Mouse (Mus musculus): ENCODE measurements around the gene Prkab2.

Prkab2 gene

DNA sequence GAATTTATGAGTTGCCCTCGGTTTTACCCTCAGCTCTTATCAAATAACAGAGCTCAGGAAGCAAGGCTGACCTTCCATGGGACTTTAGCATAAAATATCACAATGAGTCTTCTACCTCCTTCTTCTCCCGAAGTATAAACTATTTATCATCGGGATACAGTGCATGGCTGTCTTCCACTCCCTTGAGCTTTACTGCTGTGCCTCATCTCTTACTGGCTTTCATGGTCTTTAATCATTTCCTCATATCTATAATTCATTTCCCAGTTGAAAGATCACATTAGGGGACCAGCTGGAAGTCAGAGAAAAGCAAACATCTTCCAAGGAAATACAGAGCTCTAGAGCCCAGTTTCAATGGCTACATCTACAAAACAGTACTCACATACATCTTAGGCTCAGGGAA lies 9.0 kb upstream of the Prkab2 start:
- no peak for DNase-seq (ENCODE audit: extremely low read depth, low read depth, low spot score)

DNA sequence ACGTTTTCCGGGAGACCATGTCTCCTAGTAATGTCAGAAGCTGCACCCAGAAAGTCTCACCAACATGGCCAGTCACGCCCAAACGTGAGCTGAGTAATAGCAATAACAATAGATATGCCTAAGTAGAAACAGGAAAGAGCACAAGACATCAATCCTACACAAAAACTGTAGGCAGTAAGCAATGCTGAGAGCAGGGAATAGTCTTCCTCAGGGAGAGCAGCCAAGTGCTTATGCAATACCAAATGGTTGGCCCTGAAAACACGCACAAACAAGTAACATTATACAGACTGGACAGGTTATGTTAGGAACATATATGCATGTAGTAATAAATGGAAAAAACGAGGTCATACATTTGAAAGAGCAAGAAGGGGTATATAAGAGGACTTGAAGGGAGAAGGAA lies 8.5 kb upstream of the Prkab2 start:
- DNase-seq (ENCODE audit: extremely low read depth, low read depth, low spot score) = no peak

DNA sequence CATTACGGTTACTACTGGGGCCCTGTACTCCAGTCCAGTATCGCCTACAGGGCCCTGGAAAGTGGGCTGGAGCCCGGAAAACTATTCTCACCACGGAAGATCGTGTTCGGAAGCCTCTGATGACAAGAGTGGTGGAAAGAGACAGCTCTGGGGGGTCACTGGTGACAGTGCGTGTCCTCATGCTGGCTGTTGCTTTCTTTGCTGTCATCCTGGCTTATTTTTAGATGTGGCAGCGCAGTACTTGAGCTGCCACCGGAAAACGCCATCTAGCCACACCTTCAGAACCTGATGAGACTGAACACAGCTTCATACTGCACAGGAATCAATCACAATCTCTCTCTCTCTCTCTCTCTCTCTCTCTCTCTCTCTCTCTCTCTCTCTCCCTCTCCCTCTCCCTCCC lies 6.4 kb upstream of the Prkab2 start:
- no peak for DNase-seq (ENCODE audit: extremely low read depth, low read depth, low spot score)

DNA sequence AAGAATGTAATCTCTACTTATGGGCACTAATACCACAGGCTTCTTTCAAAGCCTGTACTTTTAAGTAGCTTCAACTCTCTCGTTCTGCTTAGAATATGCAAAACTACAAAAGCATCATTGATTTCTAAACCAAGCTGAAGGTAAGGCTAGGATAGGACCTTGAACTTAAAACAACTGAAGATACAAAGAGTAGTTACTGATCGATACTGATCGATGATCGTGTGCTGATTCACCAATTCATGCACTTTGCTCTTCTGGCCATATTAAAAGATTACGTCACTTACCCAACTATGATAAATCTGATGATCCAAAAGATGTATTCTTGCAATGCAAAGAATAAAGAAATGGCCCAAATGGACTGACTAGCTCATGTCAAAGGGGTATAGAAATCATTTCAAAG lies 4.2 kb upstream of the Prkab2 start:
- no peak for DNase-seq (ENCODE audit: extremely low read depth, low read depth, low spot score)

DNA sequence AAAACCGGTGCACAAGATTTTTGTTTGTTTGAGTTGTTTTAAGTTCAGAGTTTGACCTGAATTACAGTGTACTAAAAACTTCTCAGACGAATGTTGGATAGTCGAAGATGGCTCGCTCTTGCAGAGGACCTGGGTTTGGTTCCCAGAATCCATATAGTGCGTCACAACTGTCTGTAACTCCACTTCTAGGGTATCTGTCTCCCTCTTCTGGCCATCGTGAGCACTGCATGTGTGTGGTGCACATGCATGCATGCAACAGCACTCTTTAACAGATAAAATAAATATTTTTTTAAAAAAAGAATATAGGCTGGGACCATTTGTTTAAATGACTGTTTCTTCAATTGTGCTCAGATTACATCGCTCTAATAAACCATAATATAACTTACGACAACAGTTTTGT lies 3.1 kb upstream of the Prkab2 start:
- DNase-seq (ENCODE audit: extremely low read depth, low read depth, low spot score) = no peak

DNA sequence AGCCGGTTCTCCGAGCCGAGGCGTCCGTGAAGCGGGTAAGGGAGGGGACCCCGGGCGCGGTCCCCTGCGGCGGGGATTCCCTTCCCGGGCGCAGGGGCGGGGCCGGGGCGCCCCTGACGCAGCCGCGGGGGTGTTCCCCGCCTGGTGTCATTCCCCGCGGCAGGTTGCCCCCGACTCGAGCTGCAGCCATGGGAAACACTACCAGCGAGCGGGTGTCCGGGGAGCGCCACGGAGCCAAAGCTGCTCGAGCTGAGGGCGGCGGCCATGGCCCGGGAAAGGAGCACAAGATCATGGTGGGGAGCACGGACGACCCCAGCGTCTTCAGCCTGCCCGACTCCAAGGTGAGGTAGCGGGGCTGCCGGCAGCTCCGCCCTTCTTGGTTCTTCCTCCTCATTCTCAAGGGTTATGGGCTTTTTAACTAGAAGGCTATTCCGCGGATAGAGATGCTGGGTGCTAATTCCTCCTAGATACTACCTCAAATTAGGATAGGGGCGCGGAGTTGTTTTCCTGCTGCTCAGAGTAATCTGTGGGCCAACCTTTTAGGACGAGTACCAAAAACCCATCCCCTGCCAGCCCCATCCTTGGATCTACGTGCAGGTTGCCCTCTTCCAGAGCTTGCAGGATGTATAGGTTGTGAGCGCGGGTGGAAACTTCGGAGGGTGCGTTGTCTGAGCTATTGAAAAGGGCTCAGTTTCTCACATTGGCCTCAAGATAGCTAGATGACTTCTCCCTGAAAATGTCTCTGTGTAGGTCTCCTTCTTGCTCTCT lies 617 bp downstream of the Prkab2 start:
- DNase-seq (ENCODE audit: extremely low read depth, low read depth, low spot score) = no peak

DNA sequence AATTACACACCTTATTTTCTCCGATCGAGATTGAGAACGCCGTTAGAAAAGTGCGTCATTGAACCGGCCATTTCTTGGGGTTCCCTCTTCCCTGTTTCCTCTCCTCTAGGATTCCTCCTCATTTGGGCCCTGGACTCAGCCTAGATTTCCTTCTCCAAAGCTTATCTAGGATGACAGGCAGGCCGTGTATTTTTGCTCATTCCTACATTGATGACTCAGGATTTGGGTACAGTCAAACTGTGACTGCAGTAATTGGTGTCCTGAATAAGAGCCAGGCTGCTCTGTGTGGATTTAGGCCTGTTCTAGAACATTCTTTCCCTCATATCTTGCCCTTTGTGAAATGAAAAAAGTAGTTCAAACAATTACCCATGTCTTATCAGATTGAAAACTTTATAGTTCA lies 1.8 kb downstream of the Prkab2 start:
- DNase-seq (ENCODE audit: extremely low read depth, low read depth, low spot score) = no peak

DNA sequence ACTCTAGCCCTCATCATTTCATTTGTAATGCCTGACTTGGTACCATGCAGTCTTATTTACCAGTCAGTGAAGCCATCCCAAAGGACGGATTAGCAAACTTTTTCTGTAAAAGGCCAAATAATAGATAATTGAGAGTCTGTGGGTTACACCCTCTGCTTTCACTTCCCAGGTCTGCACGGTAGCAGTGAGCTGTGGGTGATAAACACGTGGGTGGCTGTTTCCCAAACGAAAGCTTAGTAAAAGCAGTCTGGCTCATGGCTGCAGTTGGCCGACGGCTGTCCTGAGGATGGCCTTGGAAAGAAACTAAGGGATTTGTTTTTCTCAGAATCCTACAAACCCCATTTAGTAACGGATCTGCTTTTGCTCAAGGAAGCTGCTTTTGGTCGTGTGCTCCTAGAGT lies 3.2 kb downstream of the Prkab2 start:
- no peak for DNase-seq (ENCODE audit: extremely low read depth, low read depth, low spot score)

DNA sequence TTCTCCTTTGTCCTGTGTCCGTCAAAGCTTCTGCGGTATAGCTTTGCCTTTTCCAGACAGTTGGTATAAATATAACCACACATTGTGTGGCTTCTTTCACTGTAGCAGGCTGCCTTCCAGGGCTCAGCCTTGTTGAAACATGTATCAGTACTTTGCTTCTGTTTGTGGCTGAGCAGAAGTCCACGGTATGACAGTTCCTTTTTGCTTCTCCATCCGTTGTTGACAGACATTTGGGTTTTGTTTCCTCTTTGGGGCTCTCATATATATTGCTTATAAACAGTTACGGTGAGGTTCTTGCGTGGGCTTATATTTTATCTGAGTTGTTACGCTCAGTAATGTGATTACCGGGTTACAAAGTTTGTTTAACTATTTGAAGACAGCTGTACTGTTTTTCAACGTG lies 7.5 kb downstream of the Prkab2 start:
- no peak for DNase-seq (ENCODE audit: extremely low read depth, low read depth, low spot score)

DNA sequence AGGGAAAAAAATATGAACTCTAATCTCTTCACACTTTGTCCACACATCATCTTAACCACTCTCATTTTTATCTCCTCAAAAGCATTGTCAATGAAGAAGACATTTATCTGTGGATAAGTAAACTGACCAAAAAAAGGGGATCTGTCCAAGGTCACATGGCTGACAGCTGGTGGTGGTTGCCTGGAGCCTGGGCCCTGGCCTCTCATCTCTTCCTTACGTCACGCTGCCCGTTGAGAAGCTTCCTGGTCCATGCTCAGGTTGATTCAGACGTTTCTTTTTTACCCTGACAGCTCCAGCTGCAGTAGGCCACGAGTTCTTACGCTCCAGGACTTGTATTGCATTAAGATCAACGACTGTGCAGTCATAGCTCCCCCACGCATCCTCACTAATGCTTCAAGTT lies 8.2 kb downstream of the Prkab2 start:
- no peak for DNase-seq (ENCODE audit: extremely low read depth, low read depth, low spot score)

DNA sequence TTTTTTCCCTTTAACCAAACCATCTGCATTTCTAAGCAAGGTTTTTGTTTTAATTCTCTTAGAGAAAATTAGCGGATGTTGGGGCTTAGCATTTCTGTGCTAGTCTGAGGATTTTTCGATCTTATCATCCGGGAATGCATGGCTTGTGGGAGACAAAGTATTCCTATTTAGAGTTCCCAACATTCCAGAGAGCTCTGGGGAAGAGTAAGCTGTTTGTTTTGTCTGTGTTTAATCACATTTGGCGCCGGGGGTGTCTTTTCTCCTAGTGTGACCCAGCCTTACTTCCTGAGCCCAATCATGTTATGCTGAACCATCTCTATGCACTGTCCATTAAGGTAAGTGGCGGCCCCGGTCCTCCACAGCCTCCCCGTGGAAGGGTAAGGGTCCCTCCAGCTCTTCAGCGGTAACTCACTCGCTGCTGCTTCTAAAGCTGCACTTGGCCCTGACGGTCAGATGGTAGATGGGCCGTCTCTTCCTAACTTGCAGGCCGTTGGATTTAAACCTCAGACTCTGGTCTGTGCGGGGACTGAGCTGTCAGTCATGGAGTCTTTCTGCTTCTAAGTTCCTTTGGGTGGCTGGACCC lies 9.2 kb downstream of the Prkab2 start:
- DNase-seq (ENCODE audit: extremely low read depth, low read depth, low spot score) = no peak

DNA sequence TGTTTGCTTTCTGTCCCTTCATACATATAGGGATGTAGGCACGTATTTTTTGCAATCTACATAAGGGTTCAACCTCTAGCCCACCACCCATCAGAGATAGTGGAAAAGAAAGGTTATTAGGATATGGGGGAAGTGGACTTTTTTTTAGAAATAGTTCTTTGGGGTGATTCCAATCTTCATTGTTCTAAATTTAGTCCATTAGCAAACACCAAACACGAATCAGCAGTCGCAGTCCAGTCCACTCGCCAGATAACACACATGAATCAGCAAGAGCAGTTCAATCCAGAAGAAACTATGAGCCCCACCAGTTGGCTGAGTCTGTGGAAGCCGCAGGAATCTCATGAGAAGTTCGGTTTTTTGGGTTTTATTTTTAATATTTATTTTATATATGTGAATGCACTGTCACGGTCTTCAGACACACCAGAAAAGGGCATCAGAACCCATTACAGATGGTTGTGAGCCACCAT lies 16.7 kb downstream of the Prkab2 start, which contains the start of gene Gm17651:
Gene Gm17651, minus strand, starts transcription at position 51 of the 467 bp plus-strand sequence.
- DNase-seq (ENCODE audit: extremely low read depth, low read depth, low spot score) = no peak

DNA sequence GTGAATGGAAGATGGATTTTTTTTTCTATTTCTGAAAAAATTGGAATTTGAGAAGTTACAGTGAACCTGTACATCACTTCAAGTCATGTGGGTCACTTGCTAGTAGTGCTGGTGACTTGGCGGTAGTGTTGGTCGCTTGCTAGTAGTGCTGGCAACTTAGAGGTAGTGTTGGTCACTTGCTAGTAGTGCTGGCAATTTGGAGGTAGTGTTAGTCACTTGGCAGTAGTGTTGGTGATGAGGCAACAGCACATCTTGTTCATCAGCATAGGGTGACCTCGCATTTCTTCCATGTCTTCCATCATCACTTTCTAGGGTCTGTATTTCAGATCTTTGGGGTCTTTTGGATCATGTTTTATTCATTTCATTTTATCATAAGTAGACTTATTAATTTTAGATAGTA lies 18.1 kb downstream of the Prkab2 start:
- DNase-seq (ENCODE audit: extremely low read depth, low read depth, low spot score) = no peak

DNA sequence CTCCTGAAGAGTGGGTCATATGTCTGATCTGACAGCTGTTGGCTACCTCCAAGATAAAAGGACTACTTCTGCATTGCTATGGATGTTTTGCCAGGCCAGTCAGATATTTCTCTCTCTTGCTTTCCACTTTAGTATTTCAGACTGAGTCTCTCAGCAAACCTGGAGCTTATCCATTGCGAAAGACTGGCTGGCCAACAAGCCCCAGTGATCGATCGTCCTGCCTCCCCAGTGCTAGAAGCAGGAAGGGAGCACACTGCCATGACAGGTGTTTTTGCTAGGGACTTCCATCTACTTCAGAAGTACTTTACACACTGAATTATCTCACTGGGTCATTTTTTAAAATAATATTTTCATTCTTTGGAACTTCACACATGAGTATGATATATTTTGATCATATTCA lies 20.4 kb downstream of the Prkab2 start:
- no peak for DNase-seq (ENCODE audit: extremely low read depth, low read depth, low spot score)

DNA sequence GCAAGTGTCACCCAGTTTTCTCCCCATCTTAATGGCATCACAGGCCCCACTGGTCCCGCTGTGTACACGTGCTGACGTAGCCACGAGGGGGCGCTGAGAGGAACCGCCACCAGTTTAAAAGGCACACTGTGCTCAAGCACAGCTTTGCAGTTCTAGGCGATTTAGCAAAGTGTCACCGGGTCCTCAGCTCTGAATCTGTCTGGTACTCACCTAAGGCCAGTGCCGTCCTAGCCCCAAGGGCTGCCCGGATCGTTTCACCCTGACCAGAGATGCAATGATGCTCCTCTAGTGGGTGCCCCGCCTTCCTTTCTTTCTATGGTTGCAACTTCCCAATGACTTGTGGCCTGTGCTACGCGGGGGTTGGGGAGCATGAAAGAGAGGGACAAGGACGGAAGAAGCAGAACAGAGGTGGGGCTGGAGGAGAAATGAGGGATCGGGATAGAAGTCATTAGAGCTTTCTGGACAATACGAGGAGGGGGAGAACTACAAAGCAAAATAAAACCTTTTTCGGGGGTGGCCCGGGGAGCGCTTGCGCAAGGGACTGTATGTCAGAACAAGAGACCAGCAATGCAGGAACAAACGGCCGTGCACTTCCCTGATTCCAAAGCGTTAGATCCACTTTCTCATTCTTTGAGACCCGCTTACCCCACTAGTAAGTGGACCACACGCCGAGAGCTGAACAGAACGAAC lies 22.8 kb downstream of the Prkab2 start:
- DNase-seq (ENCODE audit: extremely low read depth, low read depth, low spot score) = no peak

DNA sequence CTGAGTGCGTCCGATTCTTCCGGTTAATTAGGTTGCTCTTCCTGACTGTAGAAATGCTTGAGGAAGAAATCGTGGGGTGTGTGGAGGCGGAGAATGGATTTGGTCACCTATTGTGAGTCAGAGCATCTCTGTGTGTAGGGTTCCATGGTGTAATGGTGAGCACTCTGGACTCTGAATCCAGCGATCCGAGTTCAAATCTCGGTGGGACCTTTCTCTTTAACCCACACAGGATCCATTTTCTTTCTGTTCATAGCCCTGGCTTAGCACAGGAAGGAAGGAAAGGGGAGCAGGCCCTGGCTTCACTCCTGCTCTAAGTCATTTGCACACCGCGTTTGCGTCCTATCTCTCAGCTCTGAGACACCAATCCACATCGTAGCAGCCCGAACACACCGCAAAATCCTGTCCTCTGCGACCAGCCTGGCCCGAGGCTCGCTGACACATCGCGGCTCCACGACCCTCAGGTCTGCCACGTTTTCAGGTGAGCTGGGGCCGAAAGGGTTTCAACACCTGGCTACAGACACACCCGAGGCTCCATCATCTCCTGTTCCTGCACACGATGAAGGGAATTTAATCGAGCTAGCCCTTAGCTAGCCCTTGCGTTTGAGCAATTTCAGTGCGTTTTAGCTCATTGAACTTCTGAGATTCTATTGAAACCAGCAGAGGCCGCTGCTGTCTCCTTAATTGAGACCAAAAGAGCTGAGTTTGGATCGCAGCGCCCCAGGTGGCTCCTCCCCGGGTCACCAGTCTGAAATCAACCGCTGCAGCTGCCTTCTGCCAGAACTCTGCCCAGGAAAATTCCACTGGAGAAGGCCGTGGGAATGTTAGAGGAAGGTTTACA lies 23.5 kb downstream of the Prkab2 start:
- DNase-seq (ENCODE audit: extremely low read depth, low read depth, low spot score) = no peak

DNA sequence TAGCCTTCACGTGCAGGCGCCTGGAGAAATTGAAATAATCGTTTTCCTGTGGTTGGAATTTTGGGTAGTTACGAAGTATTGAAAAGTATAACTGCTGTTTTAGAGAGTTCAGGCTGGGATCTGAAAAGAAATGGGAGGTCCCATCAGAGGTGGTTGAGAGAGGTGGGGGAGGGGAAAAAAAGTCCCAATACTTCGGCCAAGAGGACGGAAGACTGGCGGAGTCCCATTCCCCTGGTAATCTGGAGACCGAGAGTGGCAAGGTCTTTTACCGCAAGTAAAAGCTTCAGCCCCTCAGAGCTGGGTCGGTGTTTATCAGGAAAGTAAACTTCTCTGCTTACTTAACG lies 24.1 kb downstream of the Prkab2 start:
- DNase-seq (ENCODE audit: extremely low read depth, low read depth, low spot score) = no peak

DNA sequence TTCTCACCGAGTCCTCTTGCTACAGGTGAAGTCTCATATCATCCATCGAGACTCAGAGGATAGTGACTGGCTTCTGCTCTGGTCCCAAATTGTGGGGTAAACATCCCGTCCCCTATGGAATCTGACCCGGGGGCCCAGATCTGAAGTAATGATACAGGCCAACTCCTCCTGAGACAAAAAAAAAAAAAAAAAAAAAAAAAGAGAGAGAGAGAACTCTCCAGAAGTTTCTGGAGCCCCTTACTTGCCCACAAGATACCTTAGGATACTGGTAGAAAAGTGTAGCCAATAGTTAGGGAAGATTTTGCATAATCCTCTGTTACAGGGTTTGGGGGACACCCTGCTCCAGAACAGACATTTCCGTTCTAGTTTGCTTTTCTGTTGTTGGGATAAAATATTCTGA lies 24.6 kb downstream of the Prkab2 start:
- DNase-seq (ENCODE audit: extremely low read depth, low read depth, low spot score) = no peak

DNA sequence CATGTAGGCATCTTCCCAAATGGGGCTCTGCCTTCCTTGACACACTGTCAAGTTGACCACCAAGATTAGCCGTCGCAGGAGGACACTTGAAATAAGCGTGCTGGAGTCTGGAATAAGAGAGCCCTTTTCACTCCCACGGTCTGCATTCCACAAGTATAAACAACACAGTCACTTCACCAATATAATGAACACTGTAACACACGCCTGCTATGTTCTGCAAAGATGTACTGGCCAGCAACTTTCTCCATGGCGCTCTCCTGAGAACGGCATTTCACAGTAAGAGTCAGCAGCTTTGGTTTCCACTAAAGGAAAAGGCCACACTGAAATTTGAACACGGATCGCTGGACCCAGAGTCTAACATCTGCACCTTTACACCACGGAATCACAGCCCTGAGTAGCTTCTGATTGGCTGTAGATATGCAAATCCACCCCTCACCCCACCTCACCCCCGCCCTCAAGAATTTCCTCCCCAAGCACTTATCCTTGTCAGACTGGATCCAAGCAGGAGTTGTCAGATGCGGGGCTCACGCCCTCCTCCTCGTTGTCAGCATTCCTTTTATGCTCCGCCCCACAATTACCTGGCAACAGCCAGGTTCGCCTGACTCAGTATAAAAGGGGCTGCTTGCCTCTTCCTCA lies 25.7 kb downstream of the Prkab2 start:
- DNase-seq (ENCODE audit: extremely low read depth, low read depth, low spot score) = no peak

DNA sequence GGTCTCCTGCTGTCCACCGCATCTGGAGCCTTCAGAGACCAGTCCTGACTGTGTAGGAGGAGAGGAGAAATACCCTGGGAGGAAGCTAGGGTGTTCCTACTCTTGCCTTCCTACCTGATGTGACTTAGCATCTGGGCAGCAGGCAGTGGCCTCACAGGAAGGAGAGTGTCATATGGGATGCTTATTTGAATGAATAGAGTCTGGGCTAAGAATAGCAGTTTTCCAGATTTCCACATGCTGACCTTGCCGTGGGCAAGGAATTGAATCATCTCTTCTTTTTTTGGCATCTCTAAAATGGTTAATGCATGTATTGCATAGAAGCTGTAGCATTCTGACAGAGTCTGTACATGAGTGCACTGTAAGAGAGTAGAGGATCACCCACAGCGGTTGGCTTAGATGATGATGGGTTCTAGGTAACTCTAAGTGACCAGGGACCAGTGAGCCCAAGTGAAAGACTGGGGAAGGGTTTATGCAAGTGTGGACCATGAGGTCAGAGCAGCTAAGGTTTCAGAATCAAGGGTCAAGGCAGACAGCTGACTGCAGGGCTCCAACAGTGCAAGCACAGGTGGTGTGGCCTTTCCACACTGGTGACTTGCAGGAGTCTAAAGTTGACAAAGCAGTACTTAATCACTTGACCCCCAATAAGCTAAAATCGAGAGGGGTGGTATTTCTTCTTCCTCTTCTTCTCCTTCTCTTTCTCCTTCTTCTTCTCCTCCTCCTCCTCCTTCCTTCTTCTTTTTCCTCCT lies 28.6 kb downstream of the Prkab2 start:
- no peak for DNase-seq (ENCODE audit: extremely low read depth, low read depth, low spot score)

Data from fat pad, adult 2 months (tissue).